Mouse (Mus musculus) bone marrow macrophage, adult 2 months (primary cell): ENCODE data around the gene Ran. TPM values are rescaled to one million over a fixed set of nuclear protein-coding genes. Genes with fewer than 3 reads are reported as not detected.

Experiments
- H3K27ac ChIP-seq: 2 replicates; pipeline ENCODE4 v1.5.1; 2012; ENCODE audit warnings: low read depth, low read length; ENCODE audit not compliant: insufficient read depth
- H3K4me1 ChIP-seq: 2 replicates; pipeline ENCODE4 v1.6.1; 2012; ENCODE audit warnings: low read length; ENCODE audit not compliant: control insufficient read depth, insufficient read depth
- H3K4me3 ChIP-seq: 2 replicates; pipeline ENCODE4 v1.5.1; 2012; ENCODE audit warnings: mild to moderate bottlenecking, low read length, moderate library complexity; ENCODE audit not compliant: insufficient read depth
- CTCF ChIP-seq: IDR thresholded peaks from 2 replicates; pipeline ENCODE4 v1.5.1; 2012; ENCODE audit warnings: low read depth, mild to moderate bottlenecking, low read length, moderate library complexity
- POLR2A ChIP-seq: IDR thresholded peaks from 2 replicates; pipeline ENCODE4 v1.6.1; 2012; ENCODE audit warnings: mild to moderate bottlenecking, low read depth, low read length, borderline replicate concordance
- polyA plus RNA-seq: library from polyadenylated mRNA; stranded (reverse); fragments of >200 nt; gene quantifications from 2 replicates; pipeline ENCODE4 v1.2.4, GENCODE M21; 2012; ENCODE audit not compliant: missing spikeins, insufficient read depth, insufficient read length

Gene Ran
- polyA plus RNA-seq, 1 experiment, result 94.1 TPM

- TF ChIP-seq POLR2A (no peak), CTCF (no peak)
- no peak overlapping the region for H3K27ac ChIP-seq
- no peak overlapping the region for H3K4me3 ChIP-seq
- H3K4me1 ChIP-seq, result no peaks in the 10 kb centered on the region
Observed at GRCm38 (mm10) chr5:128987141-128987954, 32.5 kb upstream of the Ran start.

DNA sequence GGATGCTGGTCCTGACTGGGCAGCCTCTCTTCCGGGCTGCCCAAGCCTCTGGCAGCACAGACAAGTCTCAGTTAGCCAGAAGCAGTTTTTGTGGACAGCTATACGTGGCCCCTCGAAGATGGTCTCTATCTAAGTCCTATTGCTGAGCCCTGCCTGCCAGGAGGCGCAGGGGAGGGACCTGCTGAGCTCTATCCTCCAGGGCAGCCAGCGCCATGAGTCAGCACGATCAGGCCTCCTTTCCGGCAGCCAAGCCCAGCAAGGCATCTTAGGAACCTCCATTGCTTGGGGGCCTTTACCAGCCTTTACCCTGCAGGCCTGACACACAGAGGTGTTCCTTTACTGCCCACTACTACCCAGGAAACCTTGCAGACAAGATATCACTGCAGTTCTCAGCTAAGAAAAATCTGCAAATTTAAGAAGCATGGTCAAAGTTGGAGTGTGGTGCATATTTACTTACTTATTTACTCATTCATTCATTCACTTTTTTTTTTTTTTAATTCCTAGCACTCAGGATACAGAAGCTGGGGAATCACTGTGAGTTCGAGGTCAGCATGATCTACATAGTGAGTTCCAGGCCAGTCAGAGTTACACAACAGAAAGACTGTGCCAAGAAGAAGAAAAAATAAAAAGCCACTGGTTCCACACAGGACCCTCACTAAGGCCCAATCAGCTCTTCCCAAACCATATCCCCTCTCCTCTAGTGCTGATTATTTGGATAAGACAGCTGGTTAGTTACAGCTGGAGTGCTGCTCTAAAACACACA lies 19.0 kb upstream of the Ran start:
- TF ChIP-seq CTCF, result no peak
- TF ChIP-seq POLR2A, result no peak
- peak overlapping the region; percentile 98 for H3K27ac ChIP-seq
- H3K4me1 ChIP-seq, result peaks cover 49% of the 10 kb centered on the region

DNA sequence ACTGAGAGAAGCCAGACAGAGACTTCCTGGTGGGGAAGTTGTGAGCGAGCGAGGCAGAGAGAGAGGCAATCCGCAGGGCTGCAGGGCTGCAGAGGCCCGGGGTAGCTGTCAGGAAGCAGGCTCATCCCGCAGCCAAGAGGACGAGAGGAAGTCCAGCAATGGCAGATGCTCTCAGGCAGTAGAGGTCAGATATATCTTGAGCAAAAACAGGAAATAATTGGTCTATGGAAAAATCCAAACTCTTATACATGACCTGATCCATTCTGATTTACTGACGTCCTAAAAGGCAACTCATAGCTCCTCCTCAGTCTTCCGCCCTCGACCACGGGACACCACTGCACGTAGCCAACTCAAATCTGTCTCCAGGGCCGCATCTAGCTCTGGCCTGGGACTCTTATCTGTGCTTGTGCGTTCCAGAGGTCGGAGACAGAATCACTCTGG lies 17.3 kb upstream of the Ran start:
- TF ChIP-seq POLR2A (no peak), CTCF (no peak)
- peaks cover 65% of the 10 kb centered on the region for H3K4me1 ChIP-seq
- H3K27ac ChIP-seq, result peak overlapping the region; percentile 98
- H3K4me3 ChIP-seq, result peak overlapping the region; percentile 43

More for the DNA sequence above, 19.0 kb upstream of the Ran start:
- no peak overlapping the region for H3K4me3 ChIP-seq

GRCm38 (mm10) chr5:129005416-129005815 lies 14.5 kb upstream of the Ran start:
- 0 out of 2 replicates have a peak overlapping the region, but pooled peaks have one; percentile 7 for H3K27ac ChIP-seq
- no peak for TF ChIP-seq POLR2A
- TF ChIP-seq CTCF, result no peak
- no peak overlapping the region for H3K4me3 ChIP-seq
- peaks cover 73% of the 10 kb centered on the region for H3K4me1 ChIP-seq

DNA sequence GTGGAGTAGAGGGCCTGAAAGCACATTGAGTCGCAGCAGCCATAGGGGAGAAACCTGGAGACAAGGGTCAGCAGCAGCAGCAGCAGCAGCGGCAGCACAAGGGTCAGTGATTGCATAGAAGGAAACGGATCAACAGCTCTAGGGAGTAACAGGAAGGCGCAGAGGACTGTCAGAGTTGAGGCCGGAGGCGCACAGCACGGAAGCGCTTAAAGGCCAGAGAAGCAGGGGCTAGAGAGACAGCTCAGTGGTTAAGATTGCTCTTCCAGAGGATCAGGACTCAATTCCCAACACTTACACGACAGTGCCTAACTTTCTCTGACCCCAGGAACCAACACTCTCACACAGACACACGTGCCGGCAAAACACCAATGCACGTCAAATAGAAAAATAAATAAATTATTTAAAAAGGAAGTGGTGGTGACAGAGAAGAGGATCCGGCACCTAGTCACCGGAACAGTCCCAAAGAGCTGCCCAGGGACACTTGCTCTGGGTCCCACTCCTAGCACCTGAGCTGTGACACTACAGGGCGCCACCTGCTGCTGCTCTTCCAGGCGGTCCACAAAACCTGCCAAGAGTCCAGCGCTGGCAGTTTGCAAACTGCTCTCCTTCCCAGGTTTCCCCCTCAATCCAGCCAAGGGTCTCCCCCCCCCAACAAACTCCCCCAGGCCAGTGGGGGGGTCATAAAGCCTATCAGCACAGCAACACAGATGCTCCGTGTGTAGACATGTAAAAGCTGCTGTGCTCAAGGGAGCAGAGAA lies 13.7 kb upstream of the Ran start:
- TF ChIP-seq CTCF (no peak), POLR2A (no peak)
- Histone ChIP-seq H3K4me3 (peak overlapping the region; percentile 24), H3K27ac (0 out of 2 replicates have a peak overlapping the region, but pooled peaks have one; percentile 19), H3K4me1 (peaks cover 65% of the 10 kb centered on the region)

- TF ChIP-seq CTCF, result no peak
- no peak for TF ChIP-seq POLR2A
Observed at GRCm38 (mm10) chr5:129007105-129007957, 12.5 kb upstream of the Ran start.

DNA sequence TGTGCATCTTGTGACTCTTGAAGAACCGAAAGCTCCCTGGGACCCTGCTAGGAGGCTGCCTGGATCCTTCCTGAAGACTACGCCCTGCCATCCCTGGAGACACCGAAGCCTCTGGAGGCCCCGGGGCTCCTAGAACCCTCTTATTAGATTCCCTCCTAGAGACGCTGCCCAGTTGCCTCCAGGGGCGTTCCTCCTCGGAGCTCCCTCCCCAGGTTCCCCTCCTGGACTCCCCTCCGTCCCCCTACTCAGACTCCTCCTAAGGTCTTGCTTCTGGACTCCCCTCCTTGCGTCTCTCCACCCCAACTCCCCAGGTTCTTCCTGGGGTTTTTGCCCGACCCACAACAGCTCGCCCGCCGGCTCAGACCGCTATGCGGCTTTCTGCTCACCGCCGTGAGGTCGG lies 11.9 kb upstream of the Ran start:
- TF ChIP-seq CTCF (no peak), POLR2A (no peak)

More at GRCm38 (mm10) chr5:129007105-129007957, 12.5 kb upstream of the Ran start:
- peaks cover 56% of the 10 kb centered on the region for H3K4me1 ChIP-seq
- H3K4me3 ChIP-seq, result peak overlapping the region; percentile 93
- H3K27ac ChIP-seq, result peak overlapping the region; percentile 47; the same call in 1 of the 2 replicates

GRCm38 (mm10) chr5:129008412-129008826 lies 11.4 kb upstream of the Ran start, which contains the start of gene Stx2:
Stx2 (minus strand) TSS chr5:129008574.
- TF ChIP-seq POLR2A (no peak), CTCF (no peak)
- peak within 1 kb of the TSS; percentile 47 for H3K27ac ChIP-seq
- peaks cover 51% of the 10 kb centered on the region for H3K4me1 ChIP-seq
- H3K4me3 ChIP-seq, result peak within 1 kb of the TSS; percentile 93

More for the DNA sequence above, 11.9 kb upstream of the Ran start:
- Histone ChIP-seq H3K27ac (peak overlapping the region; percentile 47), H3K4me3 (peak overlapping the region; percentile 93), H3K4me1 (peaks cover 54% of the 10 kb centered on the region)

GRCm38 (mm10) chr5:129009577-129009976 lies 10.3 kb upstream of the Ran start:
- peaks cover 42% of the 10 kb centered on the region for H3K4me1 ChIP-seq
- H3K4me3 ChIP-seq, result no peak overlapping the region
- H3K27ac ChIP-seq, result no peak overlapping the region

More at GRCm38 (mm10) chr5:129009577-129009976, 10.3 kb upstream of the Ran start:
- TF ChIP-seq CTCF, result no peak
- no peak for TF ChIP-seq POLR2A
